Mouse (Mus musculus): Measurements from ENCODE around the gene Gstz1.
A peak's percentile ranks its signal among the peaks of the same experiment; 100 is the strongest.
"Not testable (repeated sequence)": the region's sequence is repeated elsewhere in the genome, so short reads cannot be mapped to it uniquely, and the experiment has no call there.

Gene Gstz1

DNA sequence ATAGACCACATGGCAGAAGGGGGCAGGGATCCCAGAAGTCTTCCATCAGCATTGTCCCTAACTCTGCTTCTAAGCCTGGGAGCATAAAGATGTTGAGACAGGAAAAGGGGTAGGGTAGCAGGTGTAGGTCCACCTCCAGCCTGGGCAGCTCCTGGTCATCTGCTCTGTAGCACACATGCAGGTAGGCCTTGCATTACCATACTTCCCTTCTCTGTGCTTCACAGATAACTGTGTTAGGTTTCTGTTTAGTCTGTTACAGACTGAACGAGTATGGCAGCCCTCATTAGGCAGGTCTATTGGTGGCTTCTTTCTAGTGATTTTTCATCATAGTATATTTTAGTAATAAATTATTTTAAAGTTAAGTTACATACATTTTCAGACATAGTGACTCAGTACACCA lies 13.3 kb downstream of the Gstz1 start:
- DNase-seq: no peak

DNA sequence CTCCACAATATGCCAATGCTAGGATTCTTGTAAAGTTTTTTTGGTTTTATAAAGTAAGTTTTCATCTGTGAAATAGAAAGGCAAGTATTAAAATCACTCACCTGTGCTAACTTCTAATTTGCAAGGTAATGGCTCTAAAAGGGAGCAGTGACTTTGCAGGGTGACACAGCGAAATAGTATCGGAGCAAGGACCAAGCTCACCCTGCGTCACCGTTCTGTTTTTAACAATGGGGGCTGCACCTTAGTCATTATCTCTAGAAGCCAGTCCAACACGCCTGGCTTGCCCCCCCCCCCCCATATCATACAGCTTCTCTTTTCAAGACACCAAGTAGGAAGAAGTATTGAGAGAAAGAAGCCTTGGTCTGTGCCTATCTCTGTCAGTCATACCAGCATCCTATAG lies 13.8 kb downstream of the Gstz1 start:
- no peak for DNase-seq

DNA sequence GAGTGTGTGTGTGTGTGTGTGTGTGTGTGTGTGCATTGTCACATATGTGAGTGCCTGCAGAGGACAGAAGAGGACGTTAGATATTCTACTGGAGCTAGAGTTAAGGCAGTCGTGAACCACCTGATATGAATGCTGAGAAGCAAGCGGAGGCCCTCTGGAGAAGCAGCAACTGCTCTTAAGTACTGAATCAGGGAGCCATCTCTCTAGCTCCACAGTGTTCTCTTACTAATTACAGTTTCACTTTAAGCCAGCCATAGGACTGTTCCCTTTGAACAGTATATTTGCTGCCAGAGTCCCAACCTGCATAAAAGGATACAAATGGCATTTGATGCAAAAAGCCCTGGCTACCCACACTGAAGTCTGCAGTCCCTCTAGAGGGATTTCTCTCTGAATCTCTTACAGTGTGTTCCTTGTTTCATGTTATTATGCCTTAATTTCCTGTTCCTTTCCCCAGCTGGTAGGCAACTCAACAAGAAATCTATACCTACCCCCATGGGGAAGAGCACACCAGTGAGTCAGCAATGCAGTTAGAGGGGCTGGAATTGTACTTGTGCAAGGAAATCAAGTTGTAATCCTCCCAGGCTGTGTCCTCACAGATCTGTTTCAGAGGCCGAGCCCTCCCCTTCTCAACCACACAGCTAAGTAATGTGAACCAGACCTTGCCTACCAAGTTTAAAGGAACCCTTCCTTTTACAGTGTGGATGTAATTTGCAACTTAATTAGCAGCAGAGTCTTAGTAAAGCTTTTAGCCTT lies 28.4 kb downstream of the Gstz1 start:
- no peak for DNase-seq

DNA sequence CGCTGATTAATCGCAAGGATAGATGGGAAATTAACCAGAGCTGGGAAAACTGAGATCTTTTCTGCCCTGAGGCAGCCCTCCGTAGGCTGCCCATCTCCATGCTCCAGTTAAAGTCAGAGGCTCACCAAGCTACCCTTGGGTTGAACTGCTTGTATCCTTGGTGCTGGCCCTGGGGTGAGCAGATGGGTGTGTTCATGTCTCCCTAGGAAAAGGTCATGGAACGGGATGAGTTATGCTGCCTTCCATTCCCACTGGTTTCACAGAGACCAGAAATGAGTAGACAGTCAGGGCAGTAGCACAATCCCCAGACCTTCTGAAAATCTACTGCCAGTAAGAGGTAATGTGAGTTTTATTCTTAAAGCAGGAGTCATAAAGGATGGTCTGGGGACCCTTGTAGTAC lies 30.7 kb downstream of the Gstz1 start:
- no peak for DNase-seq

DNA sequence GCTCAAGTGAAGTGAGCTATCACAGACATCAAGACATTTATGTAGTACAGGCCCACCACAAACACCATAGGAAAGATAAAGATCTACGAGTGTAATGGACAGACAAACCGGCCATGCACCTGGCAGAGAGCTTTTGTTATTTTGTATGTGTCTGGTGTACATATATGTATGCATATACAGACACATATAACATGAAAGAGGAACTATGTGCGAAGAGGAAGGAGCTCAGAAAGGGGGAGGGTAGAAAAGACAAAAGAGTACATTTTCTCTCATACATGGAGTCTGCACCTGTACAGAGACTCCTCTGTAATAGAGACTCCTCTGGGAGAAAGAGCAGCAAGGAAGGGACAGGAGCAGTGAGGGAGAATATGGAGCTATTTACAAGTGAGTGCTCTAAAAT lies 46.0 kb downstream of the Gstz1 start:
- DNase-seq: no peak

DNA sequence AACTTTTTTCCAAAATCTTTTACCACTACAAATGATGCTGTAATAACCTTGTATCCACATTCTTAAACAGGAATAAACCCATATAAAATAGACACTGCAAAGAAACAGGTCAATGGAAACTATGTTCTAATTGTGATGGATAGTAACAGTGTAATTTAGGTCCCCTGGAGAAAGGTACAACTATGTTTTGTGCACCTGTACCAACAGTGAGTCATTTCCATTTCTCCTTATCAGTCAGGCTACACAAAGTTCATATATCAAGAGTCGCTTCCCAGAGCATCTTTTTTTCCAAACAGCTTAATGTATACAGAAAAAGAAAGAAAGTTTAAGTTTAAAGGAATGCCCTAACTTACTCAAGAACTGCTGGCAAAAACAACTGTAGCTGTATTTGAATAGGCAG lies 48.1 kb downstream of the Gstz1 start:
- no peak for DNase-seq

DNA sequence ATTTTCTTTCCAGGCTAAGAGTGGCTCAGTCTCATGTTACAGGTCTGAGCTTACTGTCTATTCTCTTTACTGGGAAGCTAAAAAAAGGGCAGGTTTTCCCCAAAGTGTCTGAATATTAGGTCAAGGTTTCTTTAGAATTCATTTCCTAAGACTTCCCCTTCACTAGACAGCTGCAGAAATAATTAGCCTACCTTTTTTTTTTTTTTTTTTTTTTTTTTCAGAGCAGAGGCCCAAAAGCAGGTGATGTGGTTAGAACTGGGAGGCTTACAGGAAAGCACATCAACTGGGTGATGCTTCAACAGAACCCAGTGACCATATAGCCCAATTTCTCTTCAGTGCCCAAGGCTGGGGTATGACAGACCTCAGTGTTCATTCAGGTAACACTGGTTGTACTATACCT lies 49.3 kb downstream of the Gstz1 start:
- no peak for DNase-seq

DNA sequence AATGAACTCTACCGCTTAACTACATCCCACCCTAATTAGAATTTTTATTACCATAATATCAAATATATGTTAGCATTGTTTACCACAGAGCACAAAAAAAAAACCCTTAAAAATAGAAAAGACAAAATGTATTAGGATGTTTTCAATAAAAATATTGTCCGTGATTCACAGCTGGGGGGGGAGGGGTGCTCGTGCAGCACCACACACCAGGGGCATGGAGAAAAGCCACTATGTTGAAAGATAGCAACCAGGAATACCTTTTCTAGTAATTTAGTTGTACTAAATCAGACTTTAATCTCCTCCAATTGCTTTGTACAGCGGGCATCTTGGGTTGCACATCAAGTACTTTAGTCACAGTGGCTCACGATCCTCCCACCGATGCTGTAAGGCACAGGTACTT lies 51.8 kb downstream of the Gstz1 start:
- DNase-seq: no peak

DNA sequence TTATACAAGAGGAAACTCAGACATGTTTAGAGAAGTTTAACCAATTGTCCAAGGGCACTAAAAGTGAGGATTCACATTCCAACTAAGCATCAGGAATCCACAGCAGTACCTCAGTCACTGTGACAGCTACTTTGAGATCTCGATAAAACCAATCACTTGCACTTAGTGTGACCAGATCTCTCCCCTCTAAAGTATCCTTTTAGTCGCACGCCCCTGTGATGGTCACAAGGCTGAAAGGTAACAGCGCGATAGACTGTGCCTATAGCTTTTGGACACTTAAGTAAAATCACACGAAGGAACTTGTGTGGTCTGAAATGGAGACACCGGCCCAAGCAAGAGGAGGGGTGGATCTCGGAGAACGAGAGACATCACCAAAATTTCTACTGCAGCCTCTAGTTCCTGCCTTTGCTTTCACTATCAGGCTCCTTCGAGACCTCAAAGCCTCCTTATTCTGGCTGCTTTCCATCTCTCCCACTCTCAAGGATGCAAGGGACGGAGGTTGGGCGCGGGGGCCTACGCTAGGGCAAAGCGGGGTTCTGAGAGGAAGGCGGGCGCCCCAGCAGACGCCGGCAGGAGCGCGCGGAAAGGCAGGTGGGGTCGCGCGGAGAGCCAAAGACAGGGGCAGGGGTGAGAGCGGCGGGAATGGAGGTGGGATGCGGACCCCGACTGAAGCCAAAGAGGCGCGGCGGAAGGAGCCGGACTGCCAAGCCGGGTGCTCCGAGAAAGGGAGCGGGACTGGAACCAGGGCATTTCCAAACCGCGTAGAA lies 52.4 kb downstream of the Gstz1 start, which contains the start of gene Samd15:
Gene Samd15 (plus strand): TSS at position 518 of the 767 bp plus-strand sequence.
- peak; percentile 47 for DNase-seq

DNA sequence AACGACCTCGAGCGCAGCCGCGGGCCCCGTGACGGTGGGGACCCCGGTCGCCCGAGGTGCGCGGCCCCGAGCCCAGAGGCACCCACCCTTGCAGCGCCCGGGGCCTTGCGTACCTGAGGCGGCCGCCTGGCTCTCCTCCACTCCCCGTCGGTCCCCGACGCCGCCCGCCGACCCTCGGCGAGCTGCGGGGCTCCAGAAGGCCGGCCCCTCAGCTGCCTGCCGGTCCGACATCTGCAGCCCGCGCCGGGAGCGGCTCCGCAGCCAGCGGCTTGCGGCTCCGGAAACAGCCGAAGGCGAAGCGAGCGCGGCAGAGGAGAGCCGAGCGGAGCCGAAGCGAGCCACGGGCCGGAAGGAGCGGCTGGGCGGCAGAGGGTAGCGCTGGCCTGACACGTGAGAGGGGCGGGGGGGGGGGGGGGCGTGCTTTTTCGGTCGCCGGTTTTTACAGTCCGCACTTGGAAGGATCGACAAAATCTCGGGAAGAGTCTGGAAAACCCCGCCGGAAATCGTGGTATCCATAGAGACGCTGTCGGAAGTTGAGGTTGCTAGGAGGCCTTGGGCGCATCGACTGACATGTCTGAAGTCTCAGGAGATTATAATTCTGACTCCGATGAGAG lies 53.1 kb downstream of the Gstz1 start, which contains the start of gene Tmed8:
Gene Tmed8 (minus strand): TSS at position 482 of the 614 bp plus-strand sequence.
- DNase-seq: peak; percentile 80

DNA sequence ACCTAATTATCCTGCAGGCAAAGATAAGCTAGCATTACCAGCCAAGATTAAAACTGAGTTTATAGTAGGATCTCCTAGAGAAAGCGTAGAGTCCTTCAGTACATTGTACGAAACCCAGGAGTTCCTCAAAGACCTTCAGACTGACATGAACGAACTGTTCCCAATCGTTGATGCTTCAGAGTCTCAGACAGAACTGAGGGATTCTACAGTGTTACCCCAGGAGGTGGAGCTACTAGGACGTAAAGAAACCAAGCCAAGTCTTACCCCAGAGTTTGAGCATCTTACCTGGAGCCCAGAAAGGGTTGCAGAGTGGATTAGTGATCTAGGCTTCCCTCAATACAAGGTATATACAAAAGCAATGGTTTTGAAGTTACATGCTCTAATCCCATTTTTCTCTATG lies 54.7 kb downstream of the Gstz1 start:
- no peak for DNase-seq

DNA sequence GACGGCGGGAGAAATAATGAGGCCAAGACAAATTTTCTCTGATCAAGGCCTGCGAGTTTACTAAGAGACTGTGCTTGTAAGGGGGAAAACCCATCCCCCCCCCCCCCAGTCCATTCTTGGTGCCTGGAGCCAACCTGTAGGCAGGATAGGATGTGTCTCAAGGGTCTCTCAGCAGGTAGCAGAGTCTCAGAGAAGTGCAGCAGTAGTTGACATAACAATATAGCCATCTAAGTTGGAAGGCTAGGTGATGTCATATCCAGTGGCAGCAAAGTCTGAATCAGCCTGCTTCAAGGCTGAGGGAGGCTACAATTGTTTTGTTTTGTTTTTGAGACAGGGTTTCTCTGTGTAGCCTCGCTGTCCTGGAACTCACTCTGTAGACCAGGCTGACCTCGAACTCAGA lies 58.8 kb downstream of the Gstz1 start:
- DNase-seq: not testable (repeated sequence)

DNA sequence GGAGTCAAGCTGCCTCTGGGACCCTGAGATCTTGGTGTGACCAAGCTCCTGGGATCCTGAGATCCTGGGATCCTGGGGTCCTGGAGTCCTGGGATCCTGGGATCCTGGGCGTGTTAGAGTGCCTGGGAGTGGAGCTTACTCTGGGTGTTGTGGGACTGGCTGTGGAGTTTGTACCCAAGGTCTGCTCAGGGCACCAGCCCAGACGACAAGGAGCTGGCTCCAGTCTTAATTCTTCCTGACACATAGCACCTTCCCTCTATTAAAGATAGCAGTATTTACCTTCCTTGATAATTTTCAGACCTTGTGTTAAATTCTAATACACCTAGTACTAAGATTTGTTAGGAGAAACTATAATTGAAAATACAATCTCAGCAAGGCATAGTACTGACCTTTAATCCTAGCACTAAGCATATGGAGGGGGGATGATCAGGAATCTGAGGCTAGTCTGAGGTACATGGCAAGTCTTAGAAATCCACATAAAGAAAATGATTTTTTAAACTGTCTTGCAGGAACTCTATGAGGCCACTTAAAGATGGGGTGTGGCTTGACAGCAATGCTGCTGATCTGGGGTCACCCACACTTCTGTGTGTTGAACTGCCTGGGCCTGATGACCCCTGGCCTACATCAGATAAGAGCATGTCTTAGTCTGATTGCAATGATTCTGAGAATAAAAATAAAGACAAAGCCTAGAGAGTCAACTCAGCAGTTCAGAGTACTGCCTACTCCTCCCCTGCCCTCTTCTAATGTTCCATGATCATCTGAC lies 66.1 kb downstream of the Gstz1 start:
- no peak for DNase-seq
